Mouse (Mus musculus): ENCODE measurements around the gene Mn1. TPM values are rescaled to one million over a fixed set of nuclear protein-coding genes. Genes with fewer than 3 reads are reported as not detected.

The Mn1 gene
- polyA plus RNA-seq, 1 experiment from 2014 or later = 8.2 TPM

- Histone ChIP-seq H3K9me3 (no peaks in the 10 kb centered on the region), H3K4me1 (peaks cover 86% of the 10 kb centered on the region), H3K36me3 (peaks cover 54% of the 10 kb centered on the region), H3K9ac (peak overlapping the region; percentile 4; the same call in 1 of the 2 replicates), H3K27me3 (replicated peaks) (peaks cover 40% of the 10 kb centered on the region), H3K27ac (replicated peaks) (no peak overlapping the region), H3K4me3 (peak overlapping the region; percentile 10), H3K4me2 (peak overlapping the region; percentile 94)
- ATAC-seq (ENCODE audit: extremely low read depth, insufficient number of reproducible peaks, low FRiP score, low TSS enrichment) = no peak
- WGBS = 65% methylated on average over 8 of the region's 8 CpGs
Measured at GRCm38 (mm10) chr5:111422058-111422800, 5.1 kb downstream of the Mn1 start.

- Histone ChIP-seq H3K9ac (peak overlapping the region; percentile 64), H3K4me2 (peak overlapping the region; percentile 94), H3K4me3 (peak overlapping the region; percentile 15), H3K27ac (replicated peaks) (no peak overlapping the region), H3K27me3 (replicated peaks) (peaks cover 44% of the 10 kb centered on the region), H3K36me3 (peaks cover 54% of the 10 kb centered on the region), H3K4me1 (peaks cover 92% of the 10 kb centered on the region), H3K9me3 (no peaks in the 10 kb centered on the region)
- no peak for ATAC-seq (ENCODE audit: extremely low read depth, insufficient number of reproducible peaks, low FRiP score, low TSS enrichment)
- 78% methylated on average over 10 of the region's 10 CpGs for WGBS
Measured at GRCm38 (mm10) chr5:111423011-111423410, 5.8 kb downstream of the Mn1 start.

GRCm38 (mm10) chr5:111423616-111424015 is 6.5 kb downstream of the Mn1 start:
- no peak overlapping the region for H3K9ac ChIP-seq
- no peaks in the 10 kb centered on the region for H3K9me3 ChIP-seq
- no peak overlapping the region for H3K4me3 ChIP-seq
- H3K4me2 ChIP-seq = peak overlapping the region; percentile 94
- H3K27ac ChIP-seq (replicated peaks) = no peak overlapping the region
- peaks cover 39% of the 10 kb centered on the region for H3K27me3 ChIP-seq (replicated peaks)
- H3K36me3 ChIP-seq = peaks cover 54% of the 10 kb centered on the region
- no peak for ATAC-seq (ENCODE audit: extremely low read depth, insufficient number of reproducible peaks, low FRiP score, low TSS enrichment)
- WGBS = 81% methylated on average over 4 of the region's 4 CpGs
- H3K4me1 ChIP-seq = peaks cover 89% of the 10 kb centered on the region

- Histone ChIP-seq H3K27ac (replicated peaks) (no peak overlapping the region), H3K4me2 (no peak overlapping the region), H3K4me1 (peaks cover 87% of the 10 kb centered on the region), H3K9ac (no peak overlapping the region), H3K27me3 (replicated peaks) (peaks cover 17% of the 10 kb centered on the region), H3K9me3 (no peaks in the 10 kb centered on the region), H3K36me3 (peaks cover 36% of the 10 kb centered on the region), H3K4me3 (no peak overlapping the region)
- ATAC-seq (ENCODE audit: extremely low read depth, insufficient number of reproducible peaks, low FRiP score, low TSS enrichment) = no peak
- 79% methylated on average over 9 of the region's 9 CpGs for WGBS
Measured at GRCm38 (mm10) chr5:111425813-111426212, 8.7 kb downstream of the Mn1 start.

- H3K27me3 ChIP-seq (replicated peaks) = peaks cover 13% of the 10 kb centered on the region
Measured at GRCm38 (mm10) chr5:111426249-111426648, 9.1 kb downstream of the Mn1 start.

GRCm38 (mm10) chr5:111428882-111429281 is 11.7 kb downstream of the Mn1 start:
- no peak overlapping the region for H3K27ac ChIP-seq (replicated peaks)

More at GRCm38 (mm10) chr5:111426249-111426648, 9.1 kb downstream of the Mn1 start:
- H3K27ac ChIP-seq (replicated peaks) = no peak overlapping the region
- H3K4me1 ChIP-seq = peaks cover 87% of the 10 kb centered on the region
- H3K9ac ChIP-seq = no peak overlapping the region
- H3K9me3 ChIP-seq = no peaks in the 10 kb centered on the region
- H3K4me2 ChIP-seq = no peak overlapping the region
- no peak overlapping the region for H3K4me3 ChIP-seq
- 60% methylated on average over 5 of the region's 5 CpGs for WGBS
- ATAC-seq (ENCODE audit: extremely low read depth, insufficient number of reproducible peaks, low FRiP score, low TSS enrichment) = no peak
- H3K36me3 ChIP-seq = peaks cover 32% of the 10 kb centered on the region

GRCm38 (mm10) chr5:111429726-111430125 is 12.6 kb downstream of the Mn1 start:
- Histone ChIP-seq H3K4me3 (no peak overlapping the region), H3K4me2 (peak overlapping the region; percentile 22), H3K4me1 (peaks cover 87% of the 10 kb centered on the region), H3K27me3 (replicated peaks) (peaks cover 5% of the 10 kb centered on the region; the same call in 1 of the 2 replicates), H3K9me3 (no peaks in the 10 kb centered on the region), H3K36me3 (peaks cover 16% of the 10 kb centered on the region; the same call in 1 of the 2 replicates), H3K27ac (replicated peaks) (peak overlapping the region; percentile 56), H3K9ac (peak overlapping the region; percentile 54)
- ATAC-seq (ENCODE audit: extremely low read depth, insufficient number of reproducible peaks, low FRiP score, low TSS enrichment) = no peak
- 22% methylated on average over 7 of the region's 7 CpGs for WGBS

More at GRCm38 (mm10) chr5:111428882-111429281, 11.7 kb downstream of the Mn1 start:
- peaks cover 20% of the 10 kb centered on the region; the same call in 1 of the 2 replicates for H3K36me3 ChIP-seq
- H3K4me2 ChIP-seq = no peak overlapping the region
- H3K9ac ChIP-seq = peak overlapping the region; percentile 54; the same call in 1 of the 2 replicates
- 71% methylated on average over 6 of the region's 6 CpGs for WGBS
- peaks cover 87% of the 10 kb centered on the region for H3K4me1 ChIP-seq
- H3K9me3 ChIP-seq = no peaks in the 10 kb centered on the region
- H3K4me3 ChIP-seq = no peak overlapping the region
- peaks cover 5% of the 10 kb centered on the region for H3K27me3 ChIP-seq (replicated peaks)
- no peak for ATAC-seq (ENCODE audit: extremely low read depth, insufficient number of reproducible peaks, low FRiP score, low TSS enrichment)

GRCm38 (mm10) chr5:111431007-111431730 is 14.0 kb downstream of the Mn1 start:
- Histone ChIP-seq H3K4me3 (no peak overlapping the region), H3K4me2 (no peak overlapping the region), H3K9ac (peak overlapping the region; percentile 25; the same call in 1 of the 2 replicates), H3K9me3 (no peaks in the 10 kb centered on the region), H3K27me3 (replicated peaks) (peaks cover 5% of the 10 kb centered on the region; the same call in 1 of the 2 replicates), H3K27ac (replicated peaks) (no peak overlapping the region), H3K36me3 (peaks cover 6% of the 10 kb centered on the region; the same call in 1 of the 2 replicates), H3K4me1 (peaks cover 88% of the 10 kb centered on the region)
- no peak for ATAC-seq (ENCODE audit: extremely low read depth, insufficient number of reproducible peaks, low FRiP score, low TSS enrichment)
- WGBS = 61% methylated on average over 11 of the region's 11 CpGs

GRCm38 (mm10) chr5:111432842-111433241 is 15.7 kb downstream of the Mn1 start:
- Histone ChIP-seq H3K9me3 (no peaks in the 10 kb centered on the region), H3K27me3 (replicated peaks) (peaks cover 3% of the 10 kb centered on the region; the same call in 1 of the 2 replicates), H3K9ac (peak overlapping the region; percentile 8; the same call in 1 of the 2 replicates), H3K4me3 (no peak overlapping the region), H3K36me3 (no peaks in the 10 kb centered on the region), H3K27ac (replicated peaks) (no peak overlapping the region), H3K4me1 (peaks cover 91% of the 10 kb centered on the region), H3K4me2 (no peak overlapping the region)
- no peak for ATAC-seq (ENCODE audit: extremely low read depth, insufficient number of reproducible peaks, low FRiP score, low TSS enrichment)
- WGBS = 49% methylated on average over 5 of the region's 5 CpGs

- peak; percentile 47; the same call in 1 of the 2 replicates for ATAC-seq (ENCODE audit: extremely low read depth, insufficient number of reproducible peaks, low FRiP score, low TSS enrichment)
- Histone ChIP-seq H3K4me2 (peak overlapping the region; percentile 48), H3K9me3 (no peaks in the 10 kb centered on the region), H3K4me1 (peaks cover 82% of the 10 kb centered on the region), H3K36me3 (no peaks in the 10 kb centered on the region), H3K9ac (peak overlapping the region; percentile 53), H3K27ac (replicated peaks) (peak overlapping the region; percentile 72), H3K4me3 (0 out of 2 replicates have a peak overlapping the region, but pooled peaks have one; percentile 16), H3K27me3 (replicated peaks) (no peaks in the 10 kb centered on the region)
- WGBS = 15% methylated on average over 16 of the region's 16 CpGs
Measured at GRCm38 (mm10) chr5:111434342-111434842, 17.2 kb downstream of the Mn1 start.

- H3K4me3 ChIP-seq = no peak overlapping the region
- H3K27ac ChIP-seq (replicated peaks) = no peak overlapping the region
- H3K9me3 ChIP-seq = no peaks in the 10 kb centered on the region
- H3K4me1 ChIP-seq = peaks cover 63% of the 10 kb centered on the region
- no peak overlapping the region for H3K4me2 ChIP-seq
- H3K9ac ChIP-seq = no peak overlapping the region
- no peaks in the 10 kb centered on the region for H3K27me3 ChIP-seq (replicated peaks)
- 0 out of 2 replicates have a peak, but pooled peaks cover 5% of the 10 kb centered on the region for H3K36me3 ChIP-seq
- ATAC-seq (ENCODE audit: extremely low read depth, insufficient number of reproducible peaks, low FRiP score, low TSS enrichment) = no peak
- 46% methylated on average over 7 of the region's 7 CpGs for WGBS
Measured at GRCm38 (mm10) chr5:111436260-111436659, 19.1 kb downstream of the Mn1 start.

Measured in heart, embryonic 13.5 days (tissue).